Mouse (Mus musculus): ENCODE data around the gene Gm21788. TPM values are rescaled to one million over a fixed set of nuclear protein-coding genes. Genes with fewer than 3 reads are reported as not detected.
"Not testable (repeated sequence)": the region's sequence is repeated elsewhere in the genome, so short reads cannot be mapped to it uniquely, and the experiment has no call there.

The Gm21788 gene
- total RNA-seq (2021) = not detected

- DNase-seq; intact Hi-C loops (cut with DNase I): not testable (repeated sequence)
These were observed at the start of gene Gm21788 for GRCm38 (mm10) chrY:7404710-7405109. Gene Gm21788, plus strand, starts transcription at chrY:7405010.

Other genes starting within 250 kb of the Gm21788 start
- gene Gm21244, start 235.7 kb upstream of the Gm21788 start, total RNA-seq (2021) = not detected
- gene Gm28998, start 151.2 kb upstream of the Gm21788 start, total RNA-seq (2021) = not detected
- gene Gm20826, start 233.5 kb downstream of the Gm21788 start, total RNA-seq (2021) = not detected

Data from heart, postnatal 36 days (tissue).